Mouse (Mus musculus) Patski (cell line): ENCODE measurements around the gene Eloa. TPM values are rescaled to one million over a fixed set of nuclear protein-coding genes. Genes with fewer than 3 reads are reported as not detected.
"Not testable (repeated sequence)": the region's sequence is repeated elsewhere in the genome, so short reads cannot be mapped to it uniquely, and the experiment has no call there.

Source experiments
- ATAC-seq: fragments of 100-300 bp; one replicate; pipeline ENCODE4 v1.8.0; 2021
- CTCF ChIA-PET: fragments of 350-600 bp; sonication (Branson Sonifier 250); formaldehyde crosslinking; loops from one replicate; lab custom pipeline; 2022; ENCODE audit warnings: inconsistent platforms; lab: Charles Lee
- POLR2A ChIA-PET: fragments of 350-600 bp; sonication (Branson Sonifier 250); formaldehyde crosslinking; loops from one replicate; lab custom pipeline; 2022; ENCODE audit warnings: antibody characterized with exemption, inconsistent platforms; lab: Charles Lee
- DNase-seq: peaks from one replicate; pipeline ENCODE4 v3.0.0-alpha.2; 2011; ENCODE audit warnings: low read depth, low spot score
- H3K27me3 ChIP-seq: fragments of 371-371 bp; one replicate; pipeline ENCODE4 v1.5.1; 2021
- CTCF ChIP-seq: fragments of 100-300 bp; IDR thresholded peaks from one replicate; pipeline ENCODE4 v1.5.1; 2021
- in situ Hi-C: fragments of 300-500 bp; cut with MboI; formaldehyde crosslinking; loops from 3 replicates; pipeline ENCODE4 v1.11.1; 2018; ENCODE audit warnings: low pct_unique_long_range_greater_than_20kb, mixed read lengths
- polyA plus RNA-seq: library from polyadenylated mRNA; unstranded; gene quantifications from one replicate; pipeline ENCODE4 v1.2.3, GENCODE M21; 2021

Gene Eloa
- polyA plus RNA-seq, 1 experiment from 2014 or later, result 22.6 TPM

- ChIA-PET POLR2A (interaction anchor here (1.3 kb wide), 1 partner anchor 12 kb away, joined by 4 read pairs; no protein-coding TSS in a partner anchor), CTCF (interaction anchor here (1.4 to 1.6 kb wide), 2 partner anchors 17 to 22 kb away, joined by 3 read pairs; no protein-coding TSS in a partner anchor)
- no peak for TF ChIP-seq CTCF
- in situ Hi-C loops, result no loop called here
- DNase-seq, result no peak
- ATAC-seq, result no peak
- H3K27me3 ChIP-seq, result no peaks in the 10 kb centered on the region
Measured at GRCm38 (mm10) chr4:135985193-135985592, 36.4 kb downstream of the Eloa start.

DNA sequence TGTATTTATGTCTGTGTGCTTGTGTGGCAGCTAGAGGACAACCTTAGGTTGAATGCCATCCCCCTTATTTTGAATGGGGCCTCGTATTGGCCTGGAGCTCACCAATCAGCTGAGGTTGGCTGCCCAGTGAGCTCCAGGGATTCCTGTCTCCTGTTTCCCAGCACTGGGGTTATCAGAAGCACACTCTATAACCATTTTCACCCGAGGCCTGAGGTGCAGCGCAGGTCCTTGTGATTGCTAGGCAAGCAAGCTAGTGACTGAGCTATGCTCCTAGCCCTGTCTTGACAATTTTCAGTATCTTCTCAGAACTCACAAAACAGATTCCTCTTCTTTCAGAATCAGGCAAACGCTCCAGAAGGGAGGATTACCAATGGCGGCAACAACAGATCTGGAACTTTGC lies 37.0 kb downstream of the Eloa start:
- ChIA-PET POLR2A (interaction anchor here (1.3 kb wide), 1 partner anchor 11 kb away, joined by 4 read pairs; no protein-coding TSS in a partner anchor), CTCF (interaction anchor here (1.6 kb wide), 1 partner anchor 22 kb away, joined by 3 read pairs; no protein-coding TSS in a partner anchor)
- no peak for ATAC-seq
- H3K27me3 ChIP-seq, result no peaks in the 10 kb centered on the region
- no peak for TF ChIP-seq CTCF
- no peak for DNase-seq
- in situ Hi-C loops, result no loop called here

DNA sequence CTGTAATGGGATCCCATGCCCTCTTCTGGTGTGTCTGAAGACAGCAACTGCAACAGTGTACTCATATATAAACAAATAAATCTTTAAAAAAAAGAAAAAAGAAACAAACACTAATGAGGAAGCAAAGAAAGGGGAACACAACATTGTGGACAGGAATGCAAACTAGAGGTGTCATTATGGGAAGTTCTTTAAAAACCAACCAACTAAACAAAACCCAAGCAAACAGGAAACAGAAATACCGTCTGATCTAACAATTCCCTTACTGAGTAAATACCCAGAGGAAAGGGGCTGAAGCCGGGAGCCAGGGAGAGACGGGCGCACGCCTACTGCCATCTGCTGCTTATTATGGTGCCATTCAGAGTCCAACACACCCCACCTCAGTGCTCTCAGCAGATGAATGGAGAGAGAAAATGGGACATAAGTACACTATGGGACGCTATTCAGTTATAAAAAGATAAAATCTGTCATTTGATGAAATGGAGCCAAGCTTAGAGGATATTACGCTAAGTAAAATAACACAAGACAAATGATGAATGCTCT lies 40.0 kb downstream of the Eloa start:
- DNase-seq (no peak), ATAC-seq (no peak)
- in situ Hi-C loops, result no loop called here
- ChIA-PET CTCF (no interaction called here), POLR2A (no interaction called here)
- no peaks in the 10 kb centered on the region for H3K27me3 ChIP-seq
- no peak for TF ChIP-seq CTCF

- CTCF ChIA-PET, result interaction anchor here (1.2 kb wide), 1 partner anchor 10 kb away, joined by 3 read pairs; no protein-coding TSS in a partner anchor
- H3K27me3 ChIP-seq, ATAC-seq, DNase-seq, in situ Hi-C loops, POLR2A ChIA-PET: not testable (repeated sequence)
Measured at GRCm38 (mm10) chr4:135980223-135980622, 41.3 kb downstream of the Eloa start.

GRCm38 (mm10) chr4:135976146-135976545 lies 45.4 kb downstream of the Eloa start:
- no peak for TF ChIP-seq CTCF

DNA sequence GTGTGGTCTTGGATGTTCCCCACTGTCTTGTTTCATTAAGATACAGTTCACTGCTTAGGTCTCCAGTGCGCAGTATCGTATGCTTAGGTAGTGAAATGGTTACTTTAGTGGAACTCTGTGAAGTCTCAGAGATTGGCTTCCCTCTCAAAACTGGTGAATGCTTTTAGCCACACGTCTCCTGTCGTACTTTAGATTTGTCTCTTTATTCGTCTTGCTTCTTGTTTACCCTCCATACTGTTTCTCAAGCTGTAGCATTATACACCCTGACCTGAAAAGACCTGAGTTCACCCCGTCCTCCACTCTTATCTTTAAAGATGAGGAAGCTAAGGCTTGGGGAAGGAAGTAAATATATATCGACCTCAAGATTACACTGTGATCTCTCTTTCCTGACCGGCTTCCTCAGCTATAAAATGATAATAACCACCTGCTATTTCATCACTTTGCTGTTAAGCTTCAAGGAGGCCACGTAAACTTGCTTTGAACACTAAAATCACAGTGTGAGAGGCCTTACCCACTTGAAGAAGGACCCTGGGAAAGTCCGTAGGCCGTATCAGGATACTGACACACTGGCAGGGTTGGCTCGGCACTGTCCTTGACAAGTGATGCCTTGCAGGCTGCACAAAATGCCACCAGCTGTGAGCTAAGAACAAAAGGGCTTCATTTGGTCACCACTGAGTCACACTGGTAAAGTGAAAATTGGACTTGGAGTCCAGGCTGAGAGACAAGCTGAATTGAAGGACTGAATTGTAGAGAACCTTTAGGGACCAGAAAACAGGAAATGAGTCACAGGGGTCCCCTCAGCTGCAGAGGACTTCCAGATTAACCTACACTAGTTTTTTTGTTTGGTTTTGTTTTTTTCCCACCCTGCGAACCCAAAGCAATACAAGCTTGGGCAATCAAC lies 48.4 kb downstream of the Eloa start:
- in situ Hi-C loops, result no loop called here
- TF ChIP-seq CTCF, result no peak
- POLR2A ChIA-PET, result interaction anchor here (1.0 to 1.8 kb wide), 2 partner anchors 10 to 12 kb away, joined by 4 read pairs; no protein-coding TSS in a partner anchor
- H3K27me3 ChIP-seq, result no peaks in the 10 kb centered on the region
- CTCF ChIA-PET, result interaction anchor here (1.3 to 1.7 kb wide), 2 partner anchors 10 to 11 kb away, joined by 4 to 5 read pairs; no protein-coding TSS in a partner anchor
- ATAC-seq (no peak), DNase-seq (no peak)

More at GRCm38 (mm10) chr4:135976146-135976545, 45.4 kb downstream of the Eloa start:
- ATAC-seq (no peak), DNase-seq (no peak)
- no peaks in the 10 kb centered on the region for H3K27me3 ChIP-seq
- ChIA-PET CTCF (no interaction called here), POLR2A (no interaction called here)
- in situ Hi-C loops, result no loop called here

DNA sequence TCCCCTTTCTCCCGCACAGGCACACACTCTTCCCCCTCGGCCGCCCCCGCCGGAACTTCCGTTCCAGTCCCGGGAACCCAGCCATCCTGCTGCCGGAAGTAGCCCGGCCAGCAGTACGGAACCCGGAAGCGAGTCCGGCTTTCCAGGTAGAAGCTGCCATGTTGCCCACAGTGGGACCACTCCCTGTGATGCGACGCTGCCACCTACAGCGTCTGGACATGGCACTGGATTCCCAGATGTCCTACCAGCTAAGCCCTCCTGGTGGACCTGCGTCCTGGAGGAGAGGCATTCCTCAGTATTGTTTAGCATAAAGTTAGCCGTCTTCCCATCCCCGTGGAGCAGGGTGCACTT lies 49.0 kb downstream of the Eloa start, which contains the start of gene Lypla2:
Lypla2 (minus strand) TSS at position 71 of the 351 bp plus-strand sequence.
- TF ChIP-seq CTCF, result no peak
- CTCF ChIA-PET, result interaction anchor here (1.7 kb wide), 1 partner anchor 10 kb away, joined by 5 read pairs; no protein-coding TSS in a partner anchor
- in situ Hi-C loops, result no loop called here
- POLR2A ChIA-PET, result interaction anchor here (1.8 kb wide), 1 partner anchor 11 kb away, joined by 4 read pairs; no protein-coding TSS in a partner anchor
- no peaks in the 10 kb centered on the region for H3K27me3 ChIP-seq
- DNase-seq, result no peak
- peak; percentile 51 for ATAC-seq

DNA sequence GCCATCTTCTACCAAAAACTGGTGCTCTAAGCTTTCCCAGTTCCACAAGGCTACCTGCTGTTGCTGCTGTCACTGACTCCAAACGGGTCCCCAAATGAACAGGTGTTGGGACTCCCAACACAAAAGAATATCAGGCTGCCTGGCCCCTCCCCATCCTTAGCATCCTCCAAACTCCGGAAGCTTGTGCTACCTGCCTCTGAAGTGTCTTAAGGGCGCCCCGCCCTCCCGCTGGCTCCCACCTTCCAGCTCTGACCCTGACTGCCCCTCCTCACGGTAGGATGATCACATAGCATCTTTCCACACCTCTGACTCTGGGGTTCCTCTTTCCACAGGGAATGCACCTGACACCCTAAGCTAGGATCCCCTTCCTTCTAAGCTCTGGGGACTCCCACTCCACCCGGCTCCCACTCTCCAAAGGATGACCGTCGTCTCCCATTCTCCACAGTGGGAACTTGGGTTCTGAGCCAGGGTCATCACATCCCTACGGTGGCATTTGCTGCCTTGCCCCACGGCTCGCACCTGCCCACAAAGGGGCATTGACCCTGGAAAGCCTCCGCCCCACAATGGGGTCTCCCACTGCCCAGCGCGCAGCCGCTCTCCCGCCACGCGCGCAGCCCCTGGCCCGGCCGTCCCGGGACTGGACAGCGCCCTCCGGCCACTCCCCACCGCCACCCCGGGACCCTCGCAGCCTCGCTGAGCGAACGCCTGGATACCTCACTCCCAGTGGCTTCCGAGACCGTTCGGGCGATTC lies 49.6 kb downstream of the Eloa start:
- no peak for DNase-seq
- CTCF ChIA-PET, result interaction anchor here (1.7 kb wide), 1 partner anchor 9 kb away, joined by 5 read pairs; no protein-coding TSS in a partner anchor

DNA sequence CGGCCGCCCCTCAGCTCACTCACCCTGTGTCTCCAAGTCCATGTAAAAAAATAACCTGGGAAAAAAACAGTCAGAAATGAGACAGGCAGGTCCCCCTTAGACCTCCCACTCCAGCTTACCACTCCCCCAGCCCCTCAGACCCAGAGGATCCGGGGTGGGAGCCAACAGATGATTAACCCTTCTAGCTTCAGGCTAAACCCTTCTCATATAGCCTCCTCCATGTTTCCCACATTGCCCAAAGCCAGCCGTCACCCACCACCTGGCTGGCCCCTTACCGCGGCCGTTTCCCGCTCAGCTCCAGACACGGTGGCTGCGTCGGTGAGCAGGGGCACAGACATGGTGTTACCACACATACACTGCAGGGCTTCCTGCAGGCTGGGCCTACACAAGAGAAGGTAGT lies 51.0 kb downstream of the Eloa start:
- H3K27me3 ChIP-seq, result no peaks in the 10 kb centered on the region
- CTCF ChIA-PET, result no interaction called here
- POLR2A ChIA-PET, result no interaction called here
- no peak for TF ChIP-seq CTCF
- no peak for DNase-seq
- in situ Hi-C loops, result no loop called here
- ATAC-seq, result no peak

More for the DNA sequence above, 49.6 kb downstream of the Eloa start:
- no peak for TF ChIP-seq CTCF
- ATAC-seq, result no peak
- in situ Hi-C loops, result no loop called here
- POLR2A ChIA-PET, result no interaction called here
- H3K27me3 ChIP-seq, result no peaks in the 10 kb centered on the region

DNA sequence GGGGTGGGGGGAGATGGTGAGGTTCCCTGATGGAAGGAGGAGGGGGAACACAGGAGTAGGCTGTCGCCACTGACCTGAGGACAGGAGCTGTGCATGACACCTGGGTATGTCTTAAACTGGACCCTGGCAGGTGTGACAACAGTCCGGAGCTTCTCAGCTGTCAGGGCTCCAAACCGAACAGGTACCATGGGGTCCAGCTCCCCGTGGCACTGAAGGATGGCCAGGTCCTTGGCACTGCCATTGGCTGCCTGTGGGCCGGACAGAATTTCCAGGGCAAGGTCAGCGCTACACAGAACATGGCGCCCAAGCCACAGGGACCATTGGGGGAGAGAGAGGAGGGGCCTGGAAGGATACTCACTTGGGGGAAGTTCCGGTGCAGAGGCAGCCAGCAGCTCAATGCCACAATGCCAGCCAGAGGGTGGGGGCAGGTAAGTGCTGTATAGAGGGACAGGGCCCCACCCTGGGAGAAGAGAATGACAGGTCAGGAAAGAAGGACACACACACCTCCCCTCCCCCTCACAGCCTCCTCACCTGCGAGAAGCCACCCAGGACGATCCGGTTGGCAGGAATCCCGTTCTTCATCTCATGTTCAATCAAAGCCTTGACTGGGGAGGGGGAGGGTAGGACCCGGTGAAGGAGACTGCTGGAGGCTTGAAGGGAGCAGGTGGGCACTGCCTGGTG lies 52.4 kb downstream of the Eloa start:
- TF ChIP-seq CTCF, result no peak
- ChIA-PET CTCF (interaction anchor here (1.2 kb wide), 1 partner anchor 14 kb away, joined by 3 read pairs; no protein-coding TSS in a partner anchor), POLR2A (no interaction called here)
- no peak for DNase-seq
- H3K27me3 ChIP-seq, result no peaks in the 10 kb centered on the region
- in situ Hi-C loops, result no loop called here
- no peak for ATAC-seq
